Mouse (Mus musculus) stomach, embryonic 14.5 days (tissue): Measurements from ENCODE around the gene Hipk3. TPM values are rescaled to one million over a fixed set of nuclear protein-coding genes. Genes with fewer than 3 reads are reported as not detected.

Source experiments
- ATAC-seq: fragments of 200-750 bp; cut with Nextera tagmentation; 2 replicates; pipeline ENCODE4 v1.8.0; 2017; ENCODE audit warnings: low read depth, moderate TSS enrichment; ENCODE audit not compliant: insufficient number of reproducible peaks, insufficient read depth, low FRiP score
- H3K27ac ChIP-seq: fragments of 300-500 bp; sonication (generic); 2 replicates; pipeline ENCODE4 v1.5.1; 2014; ENCODE audit warnings: mild to moderate bottlenecking, low read length, moderate library complexity, mixed read lengths
- H3K27me3 ChIP-seq: fragments of 300-500 bp; sonication (generic); 2 replicates; pipeline ENCODE4 v1.6.1; 2014; ENCODE audit warnings: low read length, control low read depth, mixed read lengths; ENCODE audit not compliant: control insufficient read depth, insufficient read depth
- H3K36me3 ChIP-seq: fragments of 300-500 bp; sonication (generic); 2 replicates; pipeline ENCODE4 v1.6.1; 2014; ENCODE audit warnings: mild to moderate bottlenecking, control low read depth, low read length, moderate library complexity, mixed read lengths; ENCODE audit not compliant: control insufficient read depth, insufficient read depth
- H3K4me1 ChIP-seq: fragments of 300-500 bp; sonication (generic); 2 replicates; pipeline ENCODE4 v1.6.1; 2014; ENCODE audit warnings: low read length, control low read depth, mixed read lengths; ENCODE audit not compliant: control insufficient read depth, insufficient read depth
- H3K4me2 ChIP-seq: fragments of 300-500 bp; sonication (generic); replicated peaks from 2 replicates; pipeline ENCODE4 v1.6.1; 2014; ENCODE audit warnings: low read depth, low read length, control low read depth
- H3K4me3 ChIP-seq: fragments of 300-500 bp; sonication (generic); 2 replicates; pipeline ENCODE4 v1.5.1; 2014; ENCODE audit warnings: low read depth, low read length, control low read depth
- H3K9ac ChIP-seq: fragments of 300-500 bp; sonication (generic); replicated peaks from 2 replicates; pipeline ENCODE4 v1.6.1; 2014; ENCODE audit warnings: low read depth, mild to moderate bottlenecking, control low read depth, low read length, moderate library complexity, mixed read lengths
- H3K9me3 ChIP-seq: fragments of 300-500 bp; sonication (generic); 2 replicates; pipeline ENCODE4 v1.6.1; 2016; ENCODE audit warnings: low read depth, low read length, control low read depth; ENCODE audit not compliant: control insufficient read depth
- WGBS: fragments of 180-500 bp; shearing (Covaris S2); extraction: QIAGEN DNeasy Blood & Tissue Kit; methylation state at CpG from one replicate; pipeline ENCODE4 v1.1.7; 2014; 5-methylcytosine and 5-hydroxymethylcytosine counted together
- polyA plus RNA-seq: library from polyadenylated mRNA; unstranded; fragments of >200 nt; fragmentation: Nextera tagmentation; extraction: Ambion mirVana; gene quantifications from 2 replicates; pipeline ENCODE4 v1.2.1, GENCODE M21; 2014

The Hipk3 gene
- polyA plus RNA-seq, 1 experiment from 2014 or later, result 23.9 TPM

DNA sequence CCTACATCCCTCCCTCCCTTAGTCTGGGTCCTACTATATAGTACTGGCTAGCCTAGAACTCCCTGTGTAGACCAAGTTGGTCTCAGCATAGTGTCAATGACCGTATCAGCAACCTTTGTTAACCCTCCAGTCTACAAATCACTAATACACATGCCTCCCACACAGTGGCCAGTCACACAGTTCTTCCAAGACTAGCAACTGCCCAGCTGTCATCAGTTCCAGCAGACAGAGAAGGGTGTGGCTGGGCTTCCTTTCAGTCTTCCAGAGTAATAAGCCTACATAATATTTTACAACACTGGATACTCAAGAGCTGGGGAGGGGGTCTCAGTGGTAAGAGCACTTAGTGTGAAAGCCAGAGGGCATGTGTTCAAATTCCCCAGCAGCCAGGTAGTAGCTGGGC is 74.2 kb downstream of the Hipk3 start:
- H3K4me3 ChIP-seq, result no peak overlapping the region
- no peak for ATAC-seq
- no peaks in the 10 kb centered on the region for H3K9me3 ChIP-seq
- no peak overlapping the region for H3K9ac ChIP-seq
- H3K36me3 ChIP-seq, result no peaks in the 10 kb centered on the region
- 84% methylated on average over 1 of the region's 1 CpGs for WGBS
- H3K4me2 ChIP-seq, result no peak overlapping the region
- H3K4me1 ChIP-seq, result no peaks in the 10 kb centered on the region
- H3K27me3 ChIP-seq, result no peaks in the 10 kb centered on the region
- H3K27ac ChIP-seq, result no peak overlapping the region

DNA sequence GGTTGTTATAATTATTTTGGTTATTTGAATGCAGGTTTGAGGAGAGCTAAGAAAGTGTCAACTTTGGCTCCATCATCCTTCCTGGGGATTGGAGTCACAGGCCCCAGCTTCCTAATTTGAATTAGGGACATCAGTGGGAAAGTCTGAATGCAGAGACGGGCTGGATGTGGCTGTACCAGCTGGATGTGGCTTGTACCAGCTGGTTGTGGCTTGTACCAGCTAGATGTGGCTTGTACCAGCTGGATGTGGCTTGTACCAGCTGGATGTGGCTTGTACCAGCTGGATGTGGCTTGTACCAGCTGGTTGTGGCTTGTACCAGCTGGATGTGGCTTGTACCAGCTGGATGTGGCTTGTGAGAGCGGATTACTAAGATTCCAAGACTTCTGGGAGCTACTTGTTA is 74.8 kb downstream of the Hipk3 start:
- no peak overlapping the region for H3K9ac ChIP-seq
- H3K36me3 ChIP-seq, result no peaks in the 10 kb centered on the region
- WGBS, result 91% methylated on average over 2 of the region's 2 CpGs
- H3K27me3 ChIP-seq, result no peaks in the 10 kb centered on the region
- H3K4me3 ChIP-seq, result no peak overlapping the region
- ATAC-seq, result no peak
- H3K9me3 ChIP-seq, result no peaks in the 10 kb centered on the region
- no peak overlapping the region for H3K27ac ChIP-seq
- H3K4me2 ChIP-seq, result no peak overlapping the region
- no peaks in the 10 kb centered on the region for H3K4me1 ChIP-seq

DNA sequence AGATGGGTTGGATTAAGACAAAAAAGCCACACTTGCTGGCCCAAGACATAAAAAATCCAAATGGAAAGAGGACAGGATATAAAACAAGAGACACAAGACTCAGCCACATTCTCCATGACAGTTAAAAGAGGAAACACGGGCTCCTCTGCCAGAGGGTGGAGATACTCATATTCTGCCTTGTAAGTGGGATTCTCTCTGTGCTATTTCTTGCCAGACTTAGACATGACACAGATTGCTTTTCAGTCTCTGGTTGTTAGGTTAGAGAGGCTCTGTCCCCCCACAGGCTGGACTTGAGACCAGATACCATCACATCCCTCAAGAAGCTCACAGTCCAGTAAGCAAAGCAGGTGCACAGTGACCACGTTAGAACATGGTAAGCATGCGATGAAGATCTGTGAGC is 81.2 kb downstream of the Hipk3 start:
- no peak overlapping the region for H3K27ac ChIP-seq
- no peak overlapping the region for H3K9ac ChIP-seq
- no peak overlapping the region for H3K4me2 ChIP-seq
- H3K4me3 ChIP-seq, result no peak overlapping the region
- ATAC-seq, result no peak
- no peaks in the 10 kb centered on the region for H3K36me3 ChIP-seq
- no peaks in the 10 kb centered on the region; the same call in 1 of the 2 replicates for H3K4me1 ChIP-seq
- WGBS, result 83% methylated on average over 3 of the region's 3 CpGs
- no peaks in the 10 kb centered on the region for H3K9me3 ChIP-seq
- H3K27me3 ChIP-seq, result peaks cover 5% of the 10 kb centered on the region; the same call in 1 of the 2 replicates

DNA sequence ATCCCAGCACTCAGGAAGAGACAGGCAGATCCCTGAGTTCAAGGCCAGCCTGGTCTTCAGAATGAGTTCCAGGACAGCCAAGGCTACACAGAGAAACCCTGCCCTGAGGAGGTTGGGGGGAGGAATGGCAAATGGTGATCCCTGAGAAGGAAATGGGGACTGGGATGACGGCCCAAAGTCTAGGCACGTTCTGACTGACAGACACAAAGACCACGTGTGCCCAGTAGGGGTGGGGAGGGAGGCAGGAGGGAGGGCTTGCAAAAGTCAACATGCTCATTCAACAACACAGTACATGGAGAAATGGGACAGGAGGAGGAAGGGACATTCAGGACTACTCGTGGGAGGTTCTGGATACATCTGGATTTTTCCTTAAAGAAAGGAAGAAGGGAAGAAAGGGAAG is 81.8 kb downstream of the Hipk3 start:
- Histone ChIP-seq H3K27me3 (peaks cover 5% of the 10 kb centered on the region; the same call in 1 of the 2 replicates), H3K27ac (no peak overlapping the region), H3K4me1 (no peaks in the 10 kb centered on the region; the same call in 1 of the 2 replicates), H3K9ac (no peak overlapping the region), H3K4me3 (no peak overlapping the region), H3K36me3 (no peaks in the 10 kb centered on the region), H3K9me3 (no peaks in the 10 kb centered on the region), H3K4me2 (no peak overlapping the region)
- ATAC-seq, result no peak
- WGBS, result 23% methylated on average over 4 of the region's 4 CpGs

DNA sequence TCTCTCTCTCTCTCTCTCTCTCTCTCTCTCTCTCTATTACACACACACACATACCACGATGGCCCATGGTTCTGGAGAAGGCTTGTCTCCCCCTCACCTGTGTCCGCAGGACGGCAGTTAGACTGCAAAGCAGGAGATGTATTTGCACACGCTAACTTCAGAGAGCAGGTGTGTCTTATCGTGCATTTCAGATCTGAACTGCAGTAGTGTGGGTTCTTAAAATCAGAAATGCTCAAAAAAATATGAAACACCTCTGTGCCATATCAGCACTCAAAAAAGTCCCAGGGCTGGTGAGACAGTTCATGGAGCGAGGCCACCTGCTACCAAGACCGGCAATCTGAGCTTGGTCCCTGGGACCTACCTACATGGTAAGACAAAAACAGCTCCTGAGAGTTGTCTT is 82.4 kb downstream of the Hipk3 start:
- H3K4me2 ChIP-seq, result no peak overlapping the region
- no peak overlapping the region for H3K27ac ChIP-seq
- H3K27me3 ChIP-seq, result peaks cover 10% of the 10 kb centered on the region

DNA sequence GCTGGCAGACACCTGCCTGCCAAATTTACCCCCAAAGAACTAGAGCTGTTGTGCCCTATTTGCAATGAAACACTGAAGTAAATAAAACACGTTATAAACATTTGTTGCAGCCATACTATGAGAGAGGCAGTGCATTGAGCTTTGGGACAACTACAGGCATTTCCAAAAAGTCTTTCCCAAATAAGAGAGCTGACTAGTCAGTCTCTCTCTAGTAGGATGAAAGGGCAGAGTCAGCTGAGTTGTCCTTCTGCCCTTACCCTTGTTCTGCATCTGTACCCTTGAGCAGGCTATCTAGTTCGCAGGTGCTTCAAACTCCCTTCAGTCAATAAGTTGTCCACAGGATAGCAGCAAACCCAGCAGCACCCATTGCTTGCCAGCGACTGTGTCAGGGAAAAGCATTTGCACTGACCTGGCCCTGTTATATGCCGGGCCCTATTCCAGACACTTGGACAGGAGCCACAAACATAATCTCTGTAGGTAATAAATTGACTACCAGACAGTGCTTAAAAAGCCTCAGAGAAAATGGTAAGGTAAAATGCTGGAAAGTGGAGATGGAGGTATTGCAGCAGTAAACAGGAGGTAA is 83.2 kb downstream of the Hipk3 start, which contains the start of gene D430041D05Rik:
TSS of gene D430041D05Rik (minus strand) at position 51 of the 583 bp plus-strand sequence.
- H3K27me3 ChIP-seq, result peaks cover 10% of the 10 kb centered on the region
- H3K27ac ChIP-seq, result no peak within 1 kb of the TSS
- no peaks in the 10 kb centered on the region for H3K9me3 ChIP-seq
- peak within 1 kb of the TSS; percentile 33; the same call in 1 of the 2 replicates for H3K9ac ChIP-seq
- WGBS, result 49% methylated on average over 4 of the region's 4 CpGs
- H3K4me1 ChIP-seq, result no peaks in the 10 kb centered on the region; the same call in 1 of the 2 replicates
- H3K4me2 ChIP-seq, result peak within 1 kb of the TSS; percentile 100
- H3K4me3 ChIP-seq, result peak within 1 kb of the TSS; percentile 56
- no peaks in the 10 kb centered on the region for H3K36me3 ChIP-seq
- no peak for ATAC-seq

More for the DNA sequence above, 82.4 kb downstream of the Hipk3 start:
- H3K4me1 ChIP-seq, result no peaks in the 10 kb centered on the region; the same call in 1 of the 2 replicates
- H3K9me3 ChIP-seq, result no peaks in the 10 kb centered on the region
- no peaks in the 10 kb centered on the region for H3K36me3 ChIP-seq
- H3K4me3 ChIP-seq, result no peak overlapping the region
- H3K9ac ChIP-seq, result no peak overlapping the region
- 82% methylated on average over 7 of the region's 7 CpGs for WGBS
- ATAC-seq, result no peak

DNA sequence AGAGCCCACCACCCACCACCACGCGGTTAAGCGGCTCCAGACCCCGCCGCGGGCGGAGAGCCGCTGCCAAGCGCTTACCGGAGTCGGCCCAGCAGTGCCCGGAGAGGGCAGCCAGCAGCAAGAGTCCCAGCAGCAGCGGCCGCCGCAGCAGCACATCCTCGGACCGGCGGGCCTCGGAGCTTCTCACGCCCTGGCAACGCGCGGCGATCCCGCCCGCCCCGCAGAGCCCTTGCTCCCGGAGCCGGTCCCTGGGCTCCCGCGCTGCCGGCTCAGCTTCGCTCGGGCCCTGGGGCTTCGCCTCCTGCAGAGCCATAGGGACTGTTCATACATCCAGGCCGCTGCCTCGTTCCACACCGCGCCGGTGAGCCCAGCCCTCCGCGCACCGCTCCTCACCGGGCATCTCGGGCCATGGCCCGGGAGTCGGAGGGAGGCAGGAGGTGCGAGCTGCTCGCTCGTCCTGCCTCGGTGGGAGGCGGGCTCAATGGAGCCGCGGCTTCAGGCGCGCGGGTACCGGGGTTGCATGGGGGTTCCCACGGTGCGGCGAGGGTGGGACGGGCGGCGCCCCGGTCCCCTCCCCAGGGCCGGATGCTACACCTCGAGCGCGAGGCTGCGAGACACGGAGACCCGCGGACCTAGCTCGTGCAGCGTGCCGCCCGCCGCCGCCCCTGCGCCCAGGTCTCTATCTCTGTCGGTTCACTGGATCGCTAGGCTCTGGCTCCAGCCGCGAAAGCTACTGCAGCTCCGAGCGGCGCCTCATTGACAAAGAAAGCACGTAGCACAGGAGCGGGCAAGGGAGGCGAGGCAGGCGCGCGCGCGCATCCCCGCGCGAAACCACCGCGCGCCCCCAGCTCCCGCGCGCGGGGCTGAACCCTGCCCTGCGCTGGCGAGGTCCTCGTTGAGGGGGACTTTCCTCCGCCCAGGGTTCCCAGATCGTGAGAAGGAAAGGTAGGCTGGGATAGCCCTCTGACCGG is 84.1 kb downstream of the Hipk3 start:
- under 1% methylated on average over 111 of the region's 111 CpGs for WGBS
- peak; percentile 34; the same call in 1 of the 2 replicates for ATAC-seq
- peaks cover 10% of the 10 kb centered on the region for H3K27me3 ChIP-seq

DNA sequence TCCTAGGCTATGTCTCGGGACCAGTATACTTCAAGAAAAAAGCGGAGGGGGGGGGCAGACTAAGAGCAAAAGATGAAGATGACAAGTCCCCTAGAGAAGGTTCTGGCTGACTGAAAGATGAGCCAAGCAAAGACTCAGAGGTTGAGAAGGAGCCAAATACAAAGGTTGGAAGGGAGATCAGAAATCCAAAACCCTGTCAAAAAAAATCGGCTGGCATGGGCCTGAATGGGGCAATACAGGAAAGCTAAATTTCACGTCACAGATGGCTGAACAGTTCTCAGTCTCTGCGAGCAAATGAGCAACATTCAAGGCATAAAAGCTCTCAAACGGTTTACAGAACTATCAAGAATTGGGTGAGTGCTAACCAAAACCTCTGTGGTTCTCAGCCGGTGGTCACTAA is 85.9 kb downstream of the Hipk3 start:
- Histone ChIP-seq H3K36me3 (no peaks in the 10 kb centered on the region), H3K9ac (no peak overlapping the region), H3K27ac (no peak overlapping the region), H3K4me3 (no peak overlapping the region), H3K27me3 (peaks cover 10% of the 10 kb centered on the region), H3K4me1 (no peaks in the 10 kb centered on the region; the same call in 1 of the 2 replicates), H3K9me3 (no peaks in the 10 kb centered on the region), H3K4me2 (no peak overlapping the region)
- no peak for ATAC-seq
- WGBS, result 79% methylated on average over 7 of the region's 7 CpGs

More for the DNA sequence above, 84.1 kb downstream of the Hipk3 start:
- H3K9ac ChIP-seq, result peak overlapping the region; percentile 33; the same call in 1 of the 2 replicates
- no peak overlapping the region for H3K27ac ChIP-seq
- no peaks in the 10 kb centered on the region for H3K36me3 ChIP-seq
- H3K4me2 ChIP-seq, result peak overlapping the region; percentile 100
- no peaks in the 10 kb centered on the region; the same call in 1 of the 2 replicates for H3K4me1 ChIP-seq
- peak overlapping the region; percentile 56 for H3K4me3 ChIP-seq
- H3K9me3 ChIP-seq, result no peaks in the 10 kb centered on the region
